Mouse (Mus musculus) NIH3T3 (cell line): ENCODE results near the gene Pou4f2.

ENCODE experiments used
- DNase-seq: peaks from one replicate; pipeline ENCODE4 v3.0.0-alpha.2; 2012; ENCODE audit warnings: low read depth

Pou4f2 gene

GRCm38 (mm10) chr8:78419272-78419671 is 17.2 kb downstream of the Pou4f2 start:
- DNase-seq: no peak

GRCm38 (mm10) chr8:78390756-78391155 is 45.7 kb downstream of the Pou4f2 start:
- no peak for DNase-seq
